Mouse (Mus musculus): ENCODE results near the gene Phf14. TPM values are rescaled to one million over a fixed set of nuclear protein-coding genes. Genes with fewer than 3 reads are reported as not detected.
"Not testable (repeated sequence)": the region's sequence is repeated elsewhere in the genome, so short reads cannot be mapped to it uniquely, and the experiment has no call there.

Phf14 gene
- polyA plus RNA-seq (2015; fragmentation: Nextera tagmentation; extraction: Ambion mirVana) = 37.9 and 39.0 TPM in 2 replicates

DNA sequence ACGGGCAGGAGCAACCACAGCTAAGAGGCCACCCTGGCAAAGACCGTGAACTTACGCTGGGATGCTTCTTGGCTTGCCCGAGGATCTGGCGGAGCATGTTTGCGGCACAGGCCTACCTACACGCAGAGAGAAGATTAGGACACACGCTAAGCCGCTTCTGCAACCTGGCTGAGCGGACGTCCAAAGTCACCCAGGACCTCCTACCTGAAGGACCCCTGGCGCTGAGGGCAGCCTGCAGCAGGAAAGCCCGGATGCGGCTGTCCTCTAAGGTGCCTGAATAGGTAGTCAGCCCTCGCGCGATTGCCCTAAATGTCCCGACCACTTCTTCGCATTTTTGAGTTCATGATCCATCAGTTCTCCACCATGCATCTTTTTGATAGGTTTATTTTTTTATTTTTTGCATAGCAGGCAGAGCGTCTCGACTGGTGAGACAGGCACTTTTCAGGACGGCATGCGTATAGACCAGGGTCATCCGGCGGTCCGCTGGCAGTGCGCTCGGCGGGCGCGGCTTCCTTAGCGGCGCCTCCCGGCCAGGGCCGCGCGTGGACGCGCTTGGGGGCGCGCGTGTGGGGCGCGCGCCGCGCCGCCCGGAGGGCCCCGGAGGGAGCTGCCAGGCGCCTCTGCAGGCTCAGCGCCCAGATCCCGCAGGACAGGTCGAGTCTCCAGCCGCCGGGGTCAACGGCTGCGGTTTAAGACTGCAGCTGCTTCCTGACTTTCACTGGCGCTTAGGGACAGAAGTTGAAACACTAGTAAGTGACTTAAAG, at the start of gene Phf14, which contains the start of gene Ndufa4:
Gene Phf14 (plus strand): TSS at position 541 of the 764 bp plus-strand sequence.
Gene Ndufa4 (minus strand): TSS at position 229 of the 764 bp plus-strand sequence.
- Histone ChIP-seq H3K36me3 (ENCODE audit: control insufficient read depth, insufficient read depth) (peaks cover 11% of the 10 kb centered on the region), H3K27me3 (ENCODE audit: control insufficient read depth, insufficient read depth, low read length) (no peaks in the 10 kb centered on the region), H3K9ac (ENCODE audit: low read length) (peak within 1 kb of the TSS; percentile 97), H3K9me3 (replicated peaks; ENCODE audit: control insufficient read depth, low read length) (no peaks in the 10 kb centered on the region), H3K27ac (ENCODE audit: low read length) (peak within 1 kb of the TSS; percentile 94), H3K4me1 (ENCODE audit: control insufficient read depth, insufficient read depth, low read length) (peaks cover 16% of the 10 kb centered on the region), H3K4me2 (ENCODE audit: low read depth, low read length) (peak within 1 kb of the TSS; percentile 82), H3K4me3 (ENCODE audit: low read length) (peak within 1 kb of the TSS; percentile 98)
- ATAC-seq (replicated peaks; ENCODE audit: extremely low read depth, insufficient read depth, low FRiP score) = peak; percentile 96
- WGBS = under 1% methylated on average over 59 of the region's 59 CpGs

- H3K9me3 ChIP-seq (replicated peaks; ENCODE audit: control insufficient read depth, low read length); H3K4me1 ChIP-seq (ENCODE audit: control insufficient read depth, insufficient read depth, low read length); ATAC-seq (replicated peaks; ENCODE audit: extremely low read depth, insufficient read depth, low FRiP score); H3K9ac ChIP-seq (ENCODE audit: low read length); H3K4me3 ChIP-seq (ENCODE audit: low read length); H3K27me3 ChIP-seq (ENCODE audit: control insufficient read depth, insufficient read depth, low read length); H3K4me2 ChIP-seq (ENCODE audit: low read depth, low read length); H3K36me3 ChIP-seq (ENCODE audit: control insufficient read depth, insufficient read depth); H3K27ac ChIP-seq (ENCODE audit: low read length): not testable (repeated sequence)
- no CpG with 5 or more reads among the region's 2 CpGs for WGBS
These were observed 32.2 kb upstream of the Phf14 start for GRCm38 (mm10) chr6:11875364-11875763.

DNA sequence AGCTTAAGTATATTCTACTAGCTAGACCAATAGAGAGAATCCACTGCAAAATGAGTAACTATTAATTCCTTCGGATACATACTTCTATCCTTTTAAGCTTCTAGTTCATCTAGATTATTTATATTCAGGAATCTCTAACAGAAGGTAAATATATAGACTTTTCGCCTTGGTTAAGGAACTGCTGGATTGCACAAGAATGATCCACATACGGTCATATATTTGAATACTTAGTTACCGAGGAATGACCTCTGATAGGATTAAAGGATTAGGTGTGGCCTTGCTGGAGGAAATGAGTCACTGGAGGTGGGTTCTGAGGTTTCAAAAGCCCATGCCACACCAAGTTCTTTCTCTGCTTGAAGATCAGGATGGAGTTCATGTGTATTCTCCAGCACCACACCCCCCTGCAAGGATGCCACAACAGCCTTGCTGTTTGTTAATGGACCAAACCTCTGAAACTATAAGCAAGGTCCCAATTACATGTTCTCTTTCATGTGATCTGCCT, 6.7 kb upstream of the Phf14 start:
- WGBS = 80% methylated on average over 4 of the region's 4 CpGs

GRCm38 (mm10) chr6:11906890-11907268, 730 bp upstream of the Phf14 start:
- 0% methylated on average over 5 of the region's 5 CpGs for WGBS
- Histone ChIP-seq H3K4me1 (ENCODE audit: control insufficient read depth, insufficient read depth, low read length) (peaks cover 16% of the 10 kb centered on the region), H3K36me3 (ENCODE audit: control insufficient read depth, insufficient read depth) (peaks cover 14% of the 10 kb centered on the region), H3K4me2 (ENCODE audit: low read depth, low read length) (peak overlapping the region; percentile 82), H3K9me3 (replicated peaks; ENCODE audit: control insufficient read depth, low read length) (no peaks in the 10 kb centered on the region), H3K4me3 (ENCODE audit: low read length) (peak overlapping the region; percentile 98), H3K27ac (ENCODE audit: low read length) (peak overlapping the region; percentile 94), H3K27me3 (ENCODE audit: control insufficient read depth, insufficient read depth, low read length) (no peaks in the 10 kb centered on the region), H3K9ac (ENCODE audit: low read length) (peak overlapping the region; percentile 97)
- peak; percentile 38 for ATAC-seq (replicated peaks; ENCODE audit: extremely low read depth, insufficient read depth, low FRiP score)

More for the DNA sequence above, 6.7 kb upstream of the Phf14 start:
- no peaks in the 10 kb centered on the region for H3K27me3 ChIP-seq (ENCODE audit: control insufficient read depth, insufficient read depth, low read length)
- no peak overlapping the region for H3K4me3 ChIP-seq (ENCODE audit: low read length)
- H3K9ac ChIP-seq (ENCODE audit: low read length) = no peak overlapping the region
- no peak for ATAC-seq (replicated peaks; ENCODE audit: extremely low read depth, insufficient read depth, low FRiP score)
- peaks cover 7% of the 10 kb centered on the region for H3K4me1 ChIP-seq (ENCODE audit: control insufficient read depth, insufficient read depth, low read length)
- no peaks in the 10 kb centered on the region for H3K9me3 ChIP-seq (replicated peaks; ENCODE audit: control insufficient read depth, low read length)
- no peak overlapping the region for H3K27ac ChIP-seq (ENCODE audit: low read length)
- peaks cover 38% of the 10 kb centered on the region for H3K36me3 ChIP-seq (ENCODE audit: control insufficient read depth, insufficient read depth)
- H3K4me2 ChIP-seq (ENCODE audit: low read depth, low read length) = no peak overlapping the region

DNA sequence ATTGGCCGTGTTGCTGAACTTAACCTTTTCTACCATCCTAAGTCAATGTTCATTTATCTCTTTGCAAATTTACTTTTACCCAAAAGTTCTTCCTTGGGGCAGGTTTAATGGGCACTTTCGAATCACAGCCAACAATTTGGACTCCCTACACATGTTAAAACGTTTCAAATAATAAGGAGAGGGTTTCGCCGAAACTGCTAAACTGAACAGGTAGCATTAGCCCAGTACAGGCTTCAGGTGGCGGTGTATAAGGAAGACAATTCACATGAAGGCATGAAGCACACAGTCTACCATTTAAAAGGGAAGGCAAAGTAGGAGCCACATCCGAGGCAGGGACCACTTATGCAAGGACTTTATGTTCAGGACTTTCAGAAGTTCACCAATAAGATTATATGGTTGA, 561 bp downstream of the Phf14 start:
- peaks cover 7% of the 10 kb centered on the region for H3K36me3 ChIP-seq (ENCODE audit: control insufficient read depth, insufficient read depth)
- peaks cover 16% of the 10 kb centered on the region for H3K4me1 ChIP-seq (ENCODE audit: control insufficient read depth, insufficient read depth, low read length)
- H3K27ac ChIP-seq (ENCODE audit: low read length) = peak overlapping the region; percentile 94
- peak overlapping the region; percentile 98 for H3K4me3 ChIP-seq (ENCODE audit: low read length)
- ATAC-seq (replicated peaks; ENCODE audit: extremely low read depth, insufficient read depth, low FRiP score) = no peak
- peak overlapping the region; percentile 73 for H3K4me2 ChIP-seq (ENCODE audit: low read depth, low read length)
- no peaks in the 10 kb centered on the region for H3K27me3 ChIP-seq (ENCODE audit: control insufficient read depth, insufficient read depth, low read length)
- H3K9ac ChIP-seq (ENCODE audit: low read length) = peak overlapping the region; percentile 97
- H3K9me3 ChIP-seq (replicated peaks; ENCODE audit: control insufficient read depth, low read length) = no peaks in the 10 kb centered on the region
- 31% methylated on average over 7 of the region's 7 CpGs for WGBS

GRCm38 (mm10) chr6:11925496-11926041, 18.0 kb downstream of the Phf14 start:
- Histone ChIP-seq H3K9me3 (replicated peaks; ENCODE audit: control insufficient read depth, low read length) (peaks cover 4% of the 10 kb centered on the region; the same call in 1 of the 2 replicates), H3K4me2 (ENCODE audit: low read depth, low read length) (peak overlapping the region; percentile 86), H3K27me3 (ENCODE audit: control insufficient read depth, insufficient read depth, low read length) (no peaks in the 10 kb centered on the region), H3K4me3 (ENCODE audit: low read length) (peak overlapping the region; percentile 77), H3K4me1 (ENCODE audit: control insufficient read depth, insufficient read depth, low read length) (peaks cover 15% of the 10 kb centered on the region), H3K9ac (ENCODE audit: low read length) (peak overlapping the region; percentile 94), H3K36me3 (ENCODE audit: control insufficient read depth, insufficient read depth) (peaks cover 5% of the 10 kb centered on the region; the same call in 1 of the 2 replicates), H3K27ac (ENCODE audit: low read length) (peak overlapping the region; percentile 90)
- peak; percentile 93 for ATAC-seq (replicated peaks; ENCODE audit: extremely low read depth, insufficient read depth, low FRiP score)
- WGBS = under 1% methylated on average over 20 of the region's 20 CpGs

- peak overlapping the region; percentile 86 for H3K4me2 ChIP-seq (ENCODE audit: low read depth, low read length)
- peaks cover 4% of the 10 kb centered on the region; the same call in 1 of the 2 replicates for H3K9me3 ChIP-seq (replicated peaks; ENCODE audit: control insufficient read depth, low read length)
- no peaks in the 10 kb centered on the region for H3K27me3 ChIP-seq (ENCODE audit: control insufficient read depth, insufficient read depth, low read length)
- peak overlapping the region; percentile 77 for H3K4me3 ChIP-seq (ENCODE audit: low read length)
- WGBS = 0% methylated on average over 39 of the region's 40 CpGs
- ATAC-seq (replicated peaks; ENCODE audit: extremely low read depth, insufficient read depth, low FRiP score) = peak; percentile 61
- peaks cover 15% of the 10 kb centered on the region for H3K4me1 ChIP-seq (ENCODE audit: control insufficient read depth, insufficient read depth, low read length)
- H3K27ac ChIP-seq (ENCODE audit: low read length) = peak overlapping the region; percentile 90
- peak overlapping the region; percentile 94 for H3K9ac ChIP-seq (ENCODE audit: low read length)
- peaks cover 5% of the 10 kb centered on the region; the same call in 1 of the 2 replicates for H3K36me3 ChIP-seq (ENCODE audit: control insufficient read depth, insufficient read depth)
These were observed 18.5 kb downstream of the Phf14 start for GRCm38 (mm10) chr6:11926082-11926595.

- no peak overlapping the region for H3K4me2 ChIP-seq (ENCODE audit: low read depth, low read length)
- no peaks in the 10 kb centered on the region for H3K27me3 ChIP-seq (ENCODE audit: control insufficient read depth, insufficient read depth, low read length)
- no peak overlapping the region for H3K27ac ChIP-seq (ENCODE audit: low read length)
- H3K9ac ChIP-seq (ENCODE audit: low read length) = no peak overlapping the region
- H3K9me3 ChIP-seq (replicated peaks; ENCODE audit: control insufficient read depth, low read length) = peaks cover 4% of the 10 kb centered on the region; the same call in 1 of the 2 replicates
- ATAC-seq (replicated peaks; ENCODE audit: extremely low read depth, insufficient read depth, low FRiP score) = no peak
- WGBS = 53% methylated on average over 6 of the region's 6 CpGs
- peaks cover 5% of the 10 kb centered on the region; the same call in 1 of the 2 replicates for H3K36me3 ChIP-seq (ENCODE audit: control insufficient read depth, insufficient read depth)
- peaks cover 15% of the 10 kb centered on the region for H3K4me1 ChIP-seq (ENCODE audit: control insufficient read depth, insufficient read depth, low read length)
- no peak overlapping the region for H3K4me3 ChIP-seq (ENCODE audit: low read length)
These were observed 19.9 kb downstream of the Phf14 start for GRCm38 (mm10) chr6:11927485-11927884.

All from heart, embryonic 16.5 days (tissue).